Comparison of ENCODE assay signal across 8 mouse cellular contexts in genomic region chr7:71705426-71706050, GRCm38 (mm10).
A peak's percentile ranks its signal among the peaks of the same experiment; 100 is the strongest.
DNase-seq lines count a peak whose midpoint lies in the region; ATAC-seq lines count a peak whose summit lies in the region.

No protein-coding gene starts in this region.

- peak; percentile 15 for DNase-seq in thymus, postnatal 4 days
- DNase-seq in thymus, postnatal 14 days: no peak
- peak; percentile 87 for DNase-seq in kidney, postnatal 14 days
- DNase-seq in lung, postnatal 25 days (ENCODE audit: low spot score): peak; percentile 65
- peak; percentile 33 to 39 for DNase-seq in right cerebral cortex, postnatal 10 days (ENCODE audit: low spot score in 2 of 2)

- under 1% methylated on average over 53 of the region's 59 CpGs for WGBS in forebrain, embryonic 13.5 days
- WGBS in heart, embryonic 16.5 days: 2% methylated on average over 55 of the region's 59 CpGs

- no peaks in the 10 kb centered on the region for H3K36me3 ChIP-seq in forebrain, embryonic 13.5 days (ENCODE audit: poor library complexity, severe bottlenecking)
- H3K36me3 ChIP-seq in heart, embryonic 16.5 days (ENCODE audit: control insufficient read depth, insufficient read depth): no peaks in the 10 kb centered on the region

- 0 out of 2 replicates have a peak overlapping the region, but pooled peaks have one; percentile 15 for H3K27ac ChIP-seq in forebrain, embryonic 13.5 days
- H3K27ac ChIP-seq in heart, embryonic 16.5 days (ENCODE audit: low read length): peak overlapping the region; percentile 72

- H3K9me3 ChIP-seq in forebrain, embryonic 13.5 days (replicated peaks): no peaks in the 10 kb centered on the region
- H3K9me3 ChIP-seq in heart, embryonic 16.5 days (replicated peaks; ENCODE audit: control insufficient read depth, low read length): no peaks in the 10 kb centered on the region

- peak overlapping the region; percentile 60 for H3K4me3 ChIP-seq in forebrain, embryonic 13.5 days
- peak overlapping the region; percentile 56 for H3K4me3 ChIP-seq in heart, embryonic 16.5 days (ENCODE audit: low read length)

- H3K9ac ChIP-seq in forebrain, embryonic 13.5 days: peak overlapping the region; percentile 85
- peak overlapping the region; percentile 65 for H3K9ac ChIP-seq in heart, embryonic 16.5 days (ENCODE audit: low read length)

- H3K4me1 ChIP-seq in forebrain, embryonic 13.5 days: 0 out of 2 replicates have a peak, but pooled peaks cover 3% of the 10 kb centered on the region
- H3K4me1 ChIP-seq in heart, embryonic 16.5 days (ENCODE audit: control insufficient read depth, insufficient read depth, low read length): peaks cover 15% of the 10 kb centered on the region; the same call in 1 of the 2 replicates

- H3K27me3 ChIP-seq in forebrain, embryonic 13.5 days: 0 out of 2 replicates have a peak, but pooled peaks cover 5% of the 10 kb centered on the region
- 0 out of 2 replicates have a peak, but pooled peaks cover 2% of the 10 kb centered on the region for H3K27me3 ChIP-seq in heart, embryonic 16.5 days (ENCODE audit: control insufficient read depth, insufficient read depth, low read length)

- H3K4me2 ChIP-seq in forebrain, embryonic 13.5 days: peak overlapping the region; percentile 82
- peak overlapping the region; percentile 75 for H3K4me2 ChIP-seq in heart, embryonic 16.5 days (ENCODE audit: low read depth, low read length)

- ATAC-seq in forebrain, embryonic 13.5 days: peak; percentile 89
- peak; percentile 91 for ATAC-seq in heart, embryonic 16.5 days (replicated peaks; ENCODE audit: extremely low read depth, insufficient read depth, low FRiP score)
- no peak for ATAC-seq in erythroid progenitor cell, adult 5-6 weeks (replicated peaks; ENCODE audit: low FRiP score, poor library complexity, severe bottlenecking)
